Mouse (Mus musculus) intestine, embryonic 16.5 days (tissue): Measurements from ENCODE around the gene Kdm7a. TPM values are rescaled to one million over a fixed set of nuclear protein-coding genes. Genes with fewer than 3 reads are reported as not detected.

ENCODE experiments used
- ATAC-seq: fragments of 200-750 bp; cut with Nextera tagmentation; 2 replicates; pipeline ENCODE4 v1.8.0; 2017; ENCODE audit warnings: moderate TSS enrichment, moderate library complexity
- H3K27ac ChIP-seq: fragments of 300-500 bp; sonication (generic); 2 replicates; pipeline ENCODE4 v1.5.1; 2014; ENCODE audit warnings: mild to moderate bottlenecking, low read length
- H3K27me3 ChIP-seq: fragments of 300-500 bp; sonication (generic); replicated peaks from 2 replicates; pipeline ENCODE4 v1.6.1; 2014; ENCODE audit warnings: low read length, control low read depth, mixed read lengths; ENCODE audit not compliant: control insufficient read depth, insufficient read depth
- H3K36me3 ChIP-seq: fragments of 300-500 bp; sonication (generic); 2 replicates; pipeline ENCODE4 v1.6.1; 2014; ENCODE audit warnings: low read length, control low read depth; ENCODE audit not compliant: control insufficient read depth, insufficient read depth
- H3K4me1 ChIP-seq: fragments of 300-500 bp; sonication (generic); 2 replicates; pipeline ENCODE4 v1.6.1; 2014; ENCODE audit warnings: low read length, control low read depth, mixed read lengths; ENCODE audit not compliant: control insufficient read depth, insufficient read depth
- H3K4me2 ChIP-seq: fragments of 300-500 bp; sonication (generic); 2 replicates; pipeline ENCODE4 v1.6.1; 2014; ENCODE audit warnings: low read depth, low read length, control low read depth
- H3K4me3 ChIP-seq: fragments of 300-500 bp; sonication (generic); 2 replicates; pipeline ENCODE4 v1.5.1; 2014; ENCODE audit warnings: mild to moderate bottlenecking, low read length
- H3K9ac ChIP-seq: fragments of 300-500 bp; sonication (generic); 2 replicates; pipeline ENCODE4 v1.6.1; 2014; ENCODE audit warnings: low read depth, low read length
- H3K9me3 ChIP-seq: fragments of 300-500 bp; sonication (generic); 2 replicates; pipeline ENCODE4 v1.6.1; 2016; ENCODE audit warnings: low read length, control low read depth; ENCODE audit not compliant: control insufficient read depth
- WGBS: fragments of 180-500 bp; shearing (Covaris S2); extraction: QIAGEN DNeasy Blood & Tissue Kit; methylation state at CpG from one replicate; pipeline ENCODE4 v1.1.7; 2014; 5-methylcytosine and 5-hydroxymethylcytosine counted together
- polyA plus RNA-seq: library from polyadenylated mRNA; unstranded; fragments of >200 nt; fragmentation: Nextera tagmentation; extraction: Ambion mirVana; gene quantifications from 2 replicates; pipeline ENCODE4 v1.2.1, GENCODE M21; 2015

Gene Kdm7a
- 3.9 and 4.0 TPM in 2 replicates for polyA plus RNA-seq

GRCm38 (mm10) chr6:39206581-39207461, at the start of gene Kdm7a:
Gene Kdm7a, minus strand, starts transcription at chr6:39206789.
- Histone ChIP-seq H3K36me3 (no peaks in the 10 kb centered on the region), H3K4me2 (peak within 1 kb of the TSS; percentile 84), H3K27ac (peak within 1 kb of the TSS; percentile 99), H3K4me1 (no peaks in the 10 kb centered on the region), H3K9me3 (no peaks in the 10 kb centered on the region), H3K27me3 (no peaks in the 10 kb centered on the region), H3K9ac (peak within 1 kb of the TSS; percentile 98), H3K4me3 (peak within 1 kb of the TSS; percentile 98)
- under 1% methylated on average over 122 of the region's 124 CpGs for WGBS
- ATAC-seq: peak; percentile 87

GRCm38 (mm10) chr6:39255271-39255670, 48.7 kb upstream of the Kdm7a start:
- Histone ChIP-seq H3K4me1 (peaks cover 16% of the 10 kb centered on the region), H3K27me3 (no peaks in the 10 kb centered on the region), H3K4me2 (no peak overlapping the region), H3K4me3 (no peak overlapping the region), H3K9me3 (no peaks in the 10 kb centered on the region), H3K36me3 (no peaks in the 10 kb centered on the region), H3K9ac (no peak overlapping the region), H3K27ac (no peak overlapping the region)
- ATAC-seq: no peak
- 74% methylated on average over 8 of the region's 8 CpGs for WGBS

DNA sequence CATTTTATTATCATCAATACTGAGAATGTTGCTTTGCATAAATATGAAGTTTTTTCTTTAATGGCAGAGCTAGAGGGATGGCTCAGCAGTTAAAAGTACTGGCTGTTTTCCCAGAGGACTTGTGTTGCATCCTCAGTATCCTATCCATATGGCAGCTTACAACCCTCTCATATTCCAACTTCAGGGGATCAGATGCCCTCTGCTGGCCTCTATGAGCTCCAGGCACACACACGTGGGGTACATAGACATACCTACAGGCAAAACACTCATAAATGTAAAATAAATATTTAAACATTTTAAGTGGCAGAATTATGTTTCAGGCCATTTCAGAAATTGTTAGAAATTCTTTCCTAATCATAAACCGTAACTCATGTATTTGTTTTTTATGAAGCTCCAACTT, 43.5 kb upstream of the Kdm7a start:
- no peak overlapping the region for H3K4me3 ChIP-seq
- 84% methylated on average over 2 of the region's 2 CpGs for WGBS
- H3K27me3 ChIP-seq: no peaks in the 10 kb centered on the region

DNA sequence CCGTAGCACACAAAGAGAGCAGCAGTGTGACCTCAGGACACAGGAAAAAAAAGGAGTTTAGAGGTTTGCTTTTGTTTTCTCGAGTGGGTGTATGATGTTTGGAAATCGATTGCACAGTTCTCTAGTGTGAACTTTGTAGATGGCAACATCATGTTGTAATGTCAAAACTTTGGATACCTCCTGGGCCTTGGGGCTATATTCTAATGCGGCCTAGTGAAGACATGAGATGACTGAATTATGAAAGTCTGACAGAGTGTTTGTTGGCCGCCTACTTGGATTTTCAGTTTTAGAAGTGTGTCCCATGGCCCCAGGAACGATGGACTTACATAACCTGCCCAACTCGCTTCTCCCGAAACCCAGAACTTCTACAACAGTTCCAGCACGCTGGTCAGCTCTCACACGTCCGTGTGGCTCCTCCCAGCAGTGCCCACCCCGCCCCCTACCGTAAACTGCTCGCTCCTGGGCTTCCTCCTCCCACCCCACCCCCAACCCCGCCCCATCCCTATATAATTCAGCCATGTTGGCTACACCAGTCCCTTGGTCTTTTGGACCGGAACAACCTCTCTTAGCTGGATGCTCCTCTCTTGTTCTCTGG, 42.7 kb upstream of the Kdm7a start:
- H3K4me3 ChIP-seq: no peak overlapping the region
- H3K9me3 ChIP-seq: no peaks in the 10 kb centered on the region
- H3K27ac ChIP-seq: no peak overlapping the region
- H3K36me3 ChIP-seq: no peaks in the 10 kb centered on the region
- WGBS: 54% methylated on average over 16 of the region's 16 CpGs
- peaks cover 5% of the 10 kb centered on the region for H3K4me1 ChIP-seq
- no peak overlapping the region for H3K4me2 ChIP-seq
- no peak overlapping the region for H3K9ac ChIP-seq
- no peak for ATAC-seq
- no peaks in the 10 kb centered on the region for H3K27me3 ChIP-seq

More for the DNA sequence above, 43.5 kb upstream of the Kdm7a start:
- Histone ChIP-seq H3K36me3 (no peaks in the 10 kb centered on the region), H3K4me1 (peaks cover 2% of the 10 kb centered on the region; the same call in 1 of the 2 replicates), H3K27ac (no peak overlapping the region), H3K9me3 (no peaks in the 10 kb centered on the region), H3K9ac (no peak overlapping the region), H3K4me2 (no peak overlapping the region)
- ATAC-seq: no peak

DNA sequence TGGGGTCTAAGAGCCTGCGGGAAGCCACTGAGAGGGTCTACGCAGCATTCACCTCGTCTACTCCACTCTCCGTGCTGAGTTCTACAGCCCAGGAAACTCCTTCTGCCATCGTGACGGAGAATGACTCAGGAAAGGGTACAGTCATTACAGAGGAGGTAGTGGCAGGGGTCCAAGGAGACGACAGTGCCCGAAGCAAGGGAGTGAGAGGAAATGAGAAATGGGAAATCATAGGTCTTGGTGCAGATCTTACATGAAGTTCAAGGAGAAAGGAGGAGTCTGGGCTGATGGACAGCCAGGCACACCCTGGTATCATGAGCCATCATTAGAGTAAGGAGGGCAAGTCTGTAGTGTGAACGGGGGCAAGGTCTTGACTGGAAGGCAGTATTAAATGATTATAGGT, 37.5 kb upstream of the Kdm7a start:
- Histone ChIP-seq H3K9me3 (no peaks in the 10 kb centered on the region), H3K4me3 (no peak overlapping the region), H3K36me3 (no peaks in the 10 kb centered on the region), H3K4me1 (peaks cover 25% of the 10 kb centered on the region), H3K4me2 (no peak overlapping the region), H3K27me3 (no peaks in the 10 kb centered on the region), H3K27ac (peak overlapping the region; percentile 94), H3K9ac (no peak overlapping the region)
- WGBS: 69% methylated on average over 9 of the region's 9 CpGs
- ATAC-seq: no peak

GRCm38 (mm10) chr6:39243511-39243961, 36.9 kb upstream of the Kdm7a start:
- peak overlapping the region; percentile 94 for H3K27ac ChIP-seq
- H3K4me3 ChIP-seq: no peak overlapping the region
- no peak overlapping the region for H3K4me2 ChIP-seq
- WGBS: 32% methylated on average over 8 of the region's 8 CpGs
- H3K27me3 ChIP-seq: no peaks in the 10 kb centered on the region
- peak; percentile 68 for ATAC-seq
- H3K4me1 ChIP-seq: peaks cover 25% of the 10 kb centered on the region
- no peaks in the 10 kb centered on the region for H3K36me3 ChIP-seq
- no peaks in the 10 kb centered on the region for H3K9me3 ChIP-seq
- H3K9ac ChIP-seq: no peak overlapping the region

DNA sequence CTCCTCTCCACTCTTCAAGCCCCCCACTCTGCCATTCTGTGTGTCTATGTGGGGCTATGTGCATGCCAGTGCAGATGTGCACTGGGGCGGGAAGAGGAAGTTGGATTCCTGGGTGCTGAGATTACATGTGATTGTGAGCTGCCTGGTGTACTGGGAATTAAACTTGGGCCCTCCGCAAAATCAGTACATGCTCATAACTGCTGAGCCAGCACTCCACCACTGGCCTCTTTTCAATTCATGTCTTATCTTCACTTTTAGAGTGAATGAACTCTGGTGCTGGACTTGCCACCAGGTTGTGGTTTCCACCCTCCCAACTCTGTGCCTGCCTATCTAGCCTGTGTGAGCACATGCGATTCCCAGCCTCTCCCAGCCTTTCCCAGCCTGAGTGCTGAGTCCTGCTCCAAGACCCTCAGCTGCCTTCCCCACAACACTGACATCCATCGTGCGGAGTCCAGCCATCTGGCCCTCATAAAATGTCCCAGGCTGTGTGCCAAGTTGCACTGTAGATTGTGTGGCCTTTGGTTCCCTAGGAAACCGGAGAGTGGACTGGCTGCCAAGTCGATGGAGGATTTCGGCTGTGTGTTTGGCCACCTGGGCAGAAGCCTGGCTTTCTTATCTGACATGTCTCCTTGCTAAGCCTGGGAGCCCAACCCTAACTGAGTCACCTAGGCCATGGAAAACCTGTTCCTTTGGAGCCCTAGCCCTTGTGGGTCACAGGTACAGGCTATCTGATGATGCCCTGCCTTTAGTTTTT, 36.3 kb upstream of the Kdm7a start:
- Histone ChIP-seq H3K4me2 (peak overlapping the region; percentile 11; the same call in 1 of the 2 replicates), H3K4me1 (peaks cover 28% of the 10 kb centered on the region), H3K4me3 (no peak overlapping the region), H3K27ac (peak overlapping the region; percentile 94), H3K36me3 (no peaks in the 10 kb centered on the region), H3K9me3 (no peaks in the 10 kb centered on the region), H3K9ac (0 out of 2 replicates have a peak overlapping the region, but pooled peaks have one; percentile 13), H3K27me3 (no peaks in the 10 kb centered on the region)
- WGBS: 28% methylated on average over 8 of the region's 8 CpGs
- ATAC-seq: peak; percentile 86

DNA sequence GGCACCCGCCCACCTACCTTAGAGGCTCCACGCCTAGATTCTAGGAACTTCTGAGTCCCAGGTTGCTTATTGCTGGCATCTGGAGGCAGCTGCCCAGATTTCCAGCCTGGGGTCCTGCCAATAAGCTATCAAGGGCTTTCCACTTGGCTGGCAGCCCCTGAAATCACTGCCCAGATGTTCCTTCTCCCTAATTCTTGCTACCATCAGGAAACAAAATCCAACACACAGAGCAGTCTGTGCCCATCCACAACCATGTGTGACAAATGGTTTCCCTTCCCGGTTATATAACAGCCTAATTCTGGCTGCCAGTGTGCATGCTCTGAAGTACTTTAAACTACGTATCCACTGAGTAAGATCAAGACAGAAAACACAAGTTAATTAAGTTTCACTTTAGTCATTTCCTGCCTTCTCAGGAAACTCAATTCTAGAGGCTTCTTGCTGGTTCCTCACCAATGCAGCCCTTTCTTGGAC, 34.9 kb upstream of the Kdm7a start:
- Histone ChIP-seq H3K27me3 (no peaks in the 10 kb centered on the region), H3K4me3 (no peak overlapping the region), H3K9ac (no peak overlapping the region), H3K27ac (no peak overlapping the region), H3K36me3 (no peaks in the 10 kb centered on the region), H3K9me3 (no peaks in the 10 kb centered on the region), H3K4me2 (no peak overlapping the region), H3K4me1 (peaks cover 32% of the 10 kb centered on the region)
- ATAC-seq: no peak
- 68% methylated on average over 4 of the region's 4 CpGs for WGBS

DNA sequence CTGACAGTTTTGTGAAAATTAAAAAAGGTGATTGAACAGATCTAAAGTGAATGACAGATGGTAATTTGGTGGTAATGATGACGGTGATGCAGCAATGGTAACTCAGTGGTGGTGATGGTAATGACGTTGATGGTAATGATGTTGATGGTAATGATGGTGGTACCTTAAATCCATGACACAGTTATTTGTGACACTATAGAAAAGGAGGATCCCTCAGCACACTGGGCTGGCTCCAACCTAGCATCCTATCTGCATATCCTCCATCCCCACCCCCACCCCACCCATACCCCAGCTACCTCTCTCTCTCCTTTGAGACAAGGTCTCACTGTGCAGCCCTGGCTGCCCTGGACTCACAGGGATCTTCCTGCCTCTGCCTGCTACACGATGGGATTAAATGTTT, 34.4 kb upstream of the Kdm7a start:
- Histone ChIP-seq H3K4me1 (peaks cover 30% of the 10 kb centered on the region), H3K4me3 (no peak overlapping the region), H3K9me3 (no peaks in the 10 kb centered on the region), H3K9ac (no peak overlapping the region), H3K27ac (no peak overlapping the region), H3K36me3 (no peaks in the 10 kb centered on the region), H3K27me3 (no peaks in the 10 kb centered on the region), H3K4me2 (no peak overlapping the region)
- 91% methylated on average over 3 of the region's 3 CpGs for WGBS
- ATAC-seq: no peak
